In genomic region chr13:49379301-49379700, GRCm38 (mm10) we compare ENCODE assay signal across 31 mouse cellular contexts.
"Had no signal": no experiment of that assay in that cellular context is flagged by ENCODE, and none has a peak within 500 bp of the region (broad histone marks: within the 10 kb centered on the region; RNA-seq: fewer than 3 reads in every experiment).

No protein-coding gene starts in this region.

- H3K27me3 ChIP-seq: limb, embryonic 12.5 days; limb, embryonic 13.5 days; limb, embryonic 15.5 days; liver, embryonic 12.5 days; liver, embryonic 13.5 days; liver, embryonic 15.5 days; lung, embryonic 15.5 days; megakaryocyte, embryonic 14.5 days; midbrain, embryonic 12.5 days; midbrain, embryonic 13.5 days; midbrain, embryonic 15.5 days; neural tube, embryonic 12.5 days had no signal

- H3K27ac ChIP-seq: limb, embryonic 10.5 days; limb, embryonic 12.5 days; limb, embryonic 13.5 days; limb, embryonic 15.5 days; liver, embryonic 12.5 days; liver, embryonic 13.5 days; liver, embryonic 14.5 days; liver, embryonic 15.5 days; lung, embryonic 15.5 days; macrophage; midbrain, embryonic 10.5 days; midbrain, embryonic 12.5 days; midbrain, embryonic 13.5 days; midbrain, embryonic 15.5 days; neural tube, embryonic 12.5 days had no signal

- H3K4me1 ChIP-seq: limb, embryonic 12.5 days; limb, embryonic 13.5 days; lung, embryonic 15.5 days; midbrain, embryonic 12.5 days; midbrain, embryonic 13.5 days; midbrain, embryonic 15.5 days had no signal

- H3K4me2 ChIP-seq: limb, embryonic 12.5 days; limb, embryonic 13.5 days; limb, embryonic 15.5 days; liver, embryonic 11.5 days; liver, embryonic 12.5 days; liver, embryonic 13.5 days; liver, embryonic 15.5 days; lung, embryonic 14.5 days; lung, embryonic 15.5 days; midbrain, embryonic 11.5 days; midbrain, embryonic 12.5 days; midbrain, embryonic 13.5 days; midbrain, embryonic 15.5 days; neural tube, embryonic 12.5 days had no signal

- H3K9me3 ChIP-seq: limb, embryonic 10.5 days; limb, embryonic 12.5 days; limb, embryonic 13.5 days; limb, embryonic 15.5 days; liver, embryonic 12.5 days; liver, embryonic 13.5 days; liver, embryonic 15.5 days; lung, embryonic 15.5 days; megakaryocyte, embryonic 14.5 days; midbrain, embryonic 10.5 days; midbrain, embryonic 12.5 days; midbrain, embryonic 13.5 days; midbrain, embryonic 15.5 days; neural tube, embryonic 12.5 days had no signal

- H3K4me3 ChIP-seq: limb, embryonic 10.5 days; limb, embryonic 12.5 days; limb, embryonic 13.5 days; limb, embryonic 15.5 days; liver, embryonic 12.5 days; liver, embryonic 13.5 days; liver, embryonic 15.5 days; lung, embryonic 15.5 days; megakaryocyte, embryonic 14.5 days; midbrain, embryonic 10.5 days; midbrain, embryonic 12.5 days; midbrain, embryonic 13.5 days; midbrain, embryonic 15.5 days; myocyte; neural tube, embryonic 12.5 days had no signal

- DNase-seq: left cerebral cortex, postnatal 4 days; liver; liver, embryonic 13.5 days; liver, postnatal 0 days; lung, adult 18-20 months; lung, adult 2 months; lung, embryonic 14.5 days; lung, postnatal 10 days; lung, postnatal 14 days; lung, postnatal 36 days; midbrain, embryonic 14.5 days had no signal

- ATAC-seq: liver, embryonic 12.5 days; liver, postnatal 0 days; lung, postnatal 0 days; midbrain, embryonic 13.5 days; midbrain, embryonic 15.5 days; midbrain, embryonic 16.5 days had no signal

- H3K9ac ChIP-seq: limb, embryonic 12.5 days; limb, embryonic 15.5 days; liver, embryonic 12.5 days; liver, embryonic 13.5 days; liver, embryonic 14.5 days; liver, embryonic 15.5 days; liver, postnatal 0 days; lung, embryonic 14.5 days; lung, embryonic 15.5 days; midbrain, embryonic 12.5 days; midbrain, embryonic 13.5 days; midbrain, embryonic 15.5 days; neural tube, embryonic 12.5 days had no signal
